Mouse (Mus musculus) c-Kit-positive CD71-negative TER-119-negative erythroid progenitor cells, embryonic 14.5 days (primary cell): Measurements from ENCODE around the gene Lgr4.
"Not testable (repeated sequence)": the region's sequence is repeated elsewhere in the genome, so short reads cannot be mapped to it uniquely, and the experiment has no call there.

Experiments used
- DNase-seq: peaks from one replicate; pipeline ENCODE4 v3.0.0-alpha.2; 2013; ENCODE audit warnings: low read depth

The Lgr4 gene

DNA sequence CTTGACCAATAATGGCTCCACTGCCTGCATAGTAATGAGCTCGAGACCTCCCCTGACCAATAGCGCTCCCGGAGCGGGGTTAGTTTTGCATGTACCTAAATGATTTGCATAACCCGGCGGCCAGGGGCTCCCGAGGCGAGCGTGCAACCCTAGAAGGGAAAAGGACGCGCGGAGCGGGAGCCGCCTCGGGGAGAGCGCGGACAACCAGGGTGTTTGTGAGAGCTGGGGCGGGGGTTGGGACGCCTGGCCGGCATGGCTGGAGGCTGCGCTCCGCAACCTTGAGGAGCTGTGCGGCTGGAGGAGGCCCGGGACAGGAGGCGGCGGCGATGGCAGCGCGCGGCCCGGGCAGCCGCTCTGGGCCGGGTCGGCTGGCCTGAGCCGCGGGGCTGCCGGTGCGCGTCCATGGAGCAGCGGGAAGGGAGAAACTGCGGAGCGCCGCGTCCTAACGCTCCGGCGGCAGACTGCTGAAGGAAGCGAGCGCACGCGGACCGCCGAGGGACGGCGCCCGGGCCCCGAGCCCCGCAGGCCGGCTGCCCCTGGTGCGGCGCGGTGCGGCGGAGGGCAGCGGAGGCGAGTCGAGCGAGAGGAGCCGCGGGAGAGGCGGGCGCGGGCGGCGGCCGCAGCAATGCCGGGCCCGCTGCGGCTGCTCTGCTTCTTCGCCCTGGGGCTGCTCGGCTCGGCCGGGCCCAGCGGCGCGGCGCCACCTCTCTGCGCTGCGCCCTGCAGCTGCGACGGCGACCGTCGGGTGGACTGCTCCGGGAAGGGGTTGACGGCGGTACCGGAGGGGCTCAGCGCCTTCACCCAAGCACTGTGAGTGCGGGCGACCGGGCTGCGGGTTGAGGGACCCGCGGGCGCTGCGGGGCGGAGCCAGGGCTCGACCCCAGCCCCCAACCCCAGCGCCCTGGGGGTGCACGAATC, at the start of gene Lgr4:
Gene Lgr4, plus strand, starts transcription at position 152 of the 918 bp plus-strand sequence.
- DNase-seq = peak; percentile 94

DNA sequence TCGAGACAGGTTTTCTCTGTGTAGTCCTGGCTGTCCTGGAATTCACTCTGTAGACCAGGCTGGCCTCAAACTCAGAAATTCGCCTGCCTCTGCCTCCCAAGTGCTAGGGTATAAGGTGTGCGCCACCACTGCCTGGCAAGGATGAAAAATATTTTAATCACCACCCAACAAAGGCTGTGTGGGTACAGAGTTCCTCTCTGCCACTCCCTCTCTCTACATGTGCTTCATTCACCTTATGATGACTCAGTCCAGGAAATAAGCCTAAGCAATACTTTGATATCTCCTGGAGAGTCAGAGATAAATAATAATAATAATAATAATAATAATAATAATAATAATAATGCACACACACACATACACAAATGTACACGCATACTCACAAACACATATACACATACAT, 38.0 kb upstream of the Lgr4 start:
- not testable (repeated sequence) for DNase-seq

- no peak for DNase-seq
These were observed 36.3 kb upstream of the Lgr4 start for GRCm38 (mm10) chr2:109881111-109881510.

DNA sequence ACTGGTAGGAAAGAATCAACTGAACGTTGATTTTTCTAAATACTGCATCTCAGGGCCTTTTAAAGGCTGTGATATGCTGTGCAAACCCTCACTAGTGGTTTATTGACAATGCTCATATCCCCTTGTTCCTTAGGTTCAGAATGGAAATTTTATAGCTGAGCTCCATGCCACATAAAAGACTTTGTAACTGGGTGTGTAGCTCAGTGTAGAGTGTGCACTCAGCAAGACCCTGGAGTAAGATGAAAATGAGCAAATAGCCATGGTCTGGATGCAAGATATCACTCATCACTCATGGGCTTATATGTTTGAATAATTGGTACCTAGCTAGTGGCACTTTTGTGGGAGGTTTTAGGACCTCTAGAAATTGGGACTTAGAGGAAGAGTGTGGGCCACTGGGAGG, 35.8 kb upstream of the Lgr4 start:
- DNase-seq = no peak

GRCm38 (mm10) chr2:109884106-109884505, 33.3 kb upstream of the Lgr4 start:
- DNase-seq = no peak

DNA sequence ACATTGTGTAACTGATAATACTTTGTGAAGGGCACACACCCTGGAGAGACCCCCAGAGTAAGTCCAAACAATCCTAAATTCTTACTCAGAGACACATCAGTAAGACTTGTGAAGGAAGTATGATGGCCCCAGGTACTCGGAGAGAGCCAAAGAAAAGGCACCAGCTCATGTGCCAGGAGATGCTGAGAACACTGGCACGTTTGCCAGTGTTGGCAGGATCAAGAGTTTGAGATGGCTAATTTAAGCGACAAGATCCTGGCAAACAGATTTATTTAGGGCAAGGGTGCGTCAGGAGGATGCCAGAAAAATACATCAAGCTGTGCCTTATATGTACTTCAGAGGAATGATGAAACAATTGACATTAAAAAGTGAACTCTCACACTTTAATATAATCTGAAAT, 32.9 kb upstream of the Lgr4 start:
- no peak for DNase-seq

DNA sequence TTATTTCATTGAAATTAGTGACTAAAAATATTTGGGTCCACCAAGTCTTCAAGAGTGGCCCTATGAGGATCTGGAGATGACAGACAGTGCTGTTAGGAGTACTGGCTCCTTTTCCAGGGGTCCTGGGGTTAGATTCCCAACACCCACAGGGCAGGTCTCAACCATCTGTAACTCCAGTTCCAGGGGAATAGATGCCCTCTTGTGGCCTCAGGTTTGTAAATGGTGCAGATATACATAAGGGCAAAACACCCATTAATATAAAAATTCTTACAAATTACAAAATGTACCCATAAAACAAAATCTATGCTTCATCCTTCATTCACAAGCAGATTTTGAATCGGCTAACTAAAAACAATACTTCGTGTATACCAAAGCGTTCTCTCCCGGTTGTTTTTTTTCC, 27.4 kb upstream of the Lgr4 start:
- no peak for DNase-seq

DNA sequence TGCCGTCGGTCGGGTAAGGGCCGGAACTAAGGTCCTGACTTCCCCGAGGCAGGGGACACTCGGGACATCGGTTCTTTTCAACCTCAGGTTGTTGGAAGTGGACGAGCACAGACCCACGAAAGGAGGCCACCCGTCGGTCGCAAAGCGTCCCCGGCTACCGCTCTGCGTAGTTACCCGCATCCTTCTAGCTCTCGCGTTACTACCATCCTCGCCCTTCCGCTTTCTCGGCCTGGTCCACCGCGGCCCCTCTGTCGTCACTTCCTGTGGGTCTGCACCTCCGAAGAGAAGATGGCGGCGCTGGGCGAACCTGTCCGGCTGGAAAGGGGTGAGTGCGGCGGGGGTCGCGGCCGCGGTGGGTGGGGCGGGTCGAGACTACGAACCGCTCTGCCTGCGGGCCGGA, 26.9 kb upstream of the Lgr4 start, which contains the start of gene Lin7c:
Gene Lin7c, plus strand, starts transcription at position 257 of the 400 bp plus-strand sequence.
- peak; percentile 79 for DNase-seq

DNA sequence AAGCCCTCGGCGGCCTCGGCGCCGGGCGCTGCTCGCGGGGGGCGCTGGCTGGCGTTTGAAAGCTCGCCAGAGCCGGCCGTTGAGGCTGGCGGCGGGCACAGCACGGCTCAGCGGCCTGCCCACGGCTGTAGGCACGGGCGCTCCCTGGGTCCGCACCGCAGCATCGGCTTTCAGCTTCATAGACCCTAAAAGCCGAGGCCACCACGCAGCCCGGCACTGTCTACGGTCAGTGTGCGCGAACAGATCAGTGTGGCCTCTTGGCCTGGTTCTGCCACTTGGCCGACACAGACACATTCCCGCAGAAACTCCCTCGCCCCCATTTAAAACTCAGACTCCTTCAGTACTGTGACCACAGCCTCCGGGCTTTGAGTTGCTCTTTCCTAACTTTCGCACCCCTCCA, 26.4 kb upstream of the Lgr4 start:
- no peak for DNase-seq

DNA sequence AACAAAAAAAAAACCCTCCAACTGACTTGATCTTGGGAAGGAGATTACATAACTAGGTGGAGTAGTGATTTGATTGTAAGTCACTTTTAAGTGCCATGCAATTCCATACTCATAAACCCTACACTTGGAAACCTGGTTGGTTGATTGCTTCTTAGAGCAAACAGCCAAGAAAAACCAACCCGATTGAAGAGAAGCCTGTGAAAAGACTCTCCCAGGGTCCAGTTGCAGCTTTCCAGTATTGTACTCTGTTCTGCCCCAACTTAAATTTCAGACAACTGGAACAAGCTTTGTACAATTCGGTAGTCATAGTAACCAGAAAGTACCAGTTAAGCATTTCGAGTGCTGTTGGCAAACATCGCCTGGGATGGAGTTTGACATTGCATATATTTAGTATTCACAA, 26.0 kb upstream of the Lgr4 start:
- DNase-seq = no peak

DNA sequence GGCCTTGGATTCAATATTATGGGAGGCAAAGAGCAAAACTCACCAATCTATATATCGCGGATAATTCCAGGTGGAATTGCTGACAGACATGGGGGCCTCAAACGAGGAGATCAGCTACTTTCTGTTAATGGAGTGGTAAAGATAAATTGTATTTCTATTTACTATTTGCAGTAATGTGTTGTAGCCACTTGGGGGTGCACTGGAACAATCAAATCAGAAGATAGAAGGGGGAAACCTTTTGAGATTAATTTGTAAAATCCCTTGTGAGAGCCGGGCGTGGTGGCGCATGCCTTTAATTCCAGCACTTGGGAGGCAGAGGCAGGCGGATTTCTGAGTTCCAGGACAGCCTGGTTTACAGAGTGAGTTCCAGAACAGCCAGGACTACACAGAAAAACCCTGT, 21.1 kb upstream of the Lgr4 start:
- DNase-seq = no peak

DNA sequence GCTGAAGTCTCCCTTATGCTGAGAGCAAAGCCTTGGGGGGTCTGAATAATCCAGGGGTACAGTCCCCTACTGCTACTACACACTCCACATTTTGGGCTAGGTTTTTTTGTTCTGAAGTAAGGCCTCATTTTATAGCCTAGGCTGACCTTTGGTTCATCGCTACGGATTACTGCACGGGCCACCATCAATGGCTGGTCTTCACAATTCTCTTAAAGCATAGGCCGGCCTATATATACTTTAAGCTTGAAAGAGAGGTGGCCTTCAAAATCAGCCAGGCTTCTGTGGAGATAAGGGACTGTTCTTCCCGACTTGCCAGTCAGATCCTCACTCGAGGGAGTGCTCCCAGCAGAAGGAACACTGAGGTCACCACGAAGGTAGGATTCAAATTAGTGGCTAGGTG, 14.6 kb upstream of the Lgr4 start:
- DNase-seq = no peak

DNA sequence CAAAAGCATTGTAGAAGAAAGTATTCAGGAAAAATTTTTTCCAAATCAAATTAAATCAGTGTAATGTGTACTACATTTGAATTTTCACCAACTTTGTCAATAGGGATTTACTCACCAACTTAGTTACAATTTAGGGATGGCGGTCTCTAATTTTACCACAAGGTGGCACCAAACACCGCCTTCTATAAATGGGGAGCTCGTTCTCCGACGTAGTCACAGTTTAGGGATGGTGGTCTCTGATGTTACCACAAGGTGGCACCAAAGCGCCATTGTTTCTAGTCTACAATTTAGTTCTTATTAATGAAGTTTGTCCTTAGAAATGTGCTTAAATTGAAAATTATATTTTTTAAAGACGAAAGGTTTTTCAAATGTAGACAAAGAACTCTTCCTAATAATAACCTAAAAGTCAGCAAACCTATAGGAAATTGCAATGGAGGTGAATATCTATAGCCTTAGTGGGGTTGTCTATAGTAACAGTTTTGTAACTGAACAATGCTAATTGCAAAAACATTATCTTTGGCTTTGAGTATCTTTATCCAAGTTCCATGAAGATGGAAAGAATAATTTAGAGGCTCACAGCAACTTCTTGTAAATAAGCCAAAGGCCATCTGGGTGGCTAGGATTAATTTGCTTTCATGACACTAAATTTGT, 13.2 kb upstream of the Lgr4 start:
- peak; percentile 89 for DNase-seq

GRCm38 (mm10) chr2:109909122-109909521, 8.3 kb upstream of the Lgr4 start:
- DNase-seq = no peak

GRCm38 (mm10) chr2:109912216-109912615, 5.2 kb upstream of the Lgr4 start:
- DNase-seq = no peak

DNA sequence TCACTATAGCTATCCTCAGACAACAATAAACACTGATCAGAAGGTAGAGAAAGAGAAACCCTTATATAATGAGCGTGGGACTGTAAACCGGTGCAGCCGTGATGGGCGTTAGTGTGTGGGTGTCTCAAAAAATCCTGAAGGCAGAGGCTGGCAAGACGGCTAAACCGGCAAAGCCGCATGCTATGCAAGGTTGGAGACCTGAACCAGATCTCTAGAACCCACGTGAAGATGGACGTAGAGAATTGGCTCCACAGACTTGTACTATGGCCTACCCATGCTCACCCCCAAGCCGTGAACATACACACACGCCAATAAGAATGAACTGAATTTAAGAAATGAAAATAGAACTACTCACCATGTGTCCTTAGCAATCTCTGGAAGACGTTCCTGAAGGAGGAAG, 4.7 kb upstream of the Lgr4 start:
- no peak for DNase-seq

DNA sequence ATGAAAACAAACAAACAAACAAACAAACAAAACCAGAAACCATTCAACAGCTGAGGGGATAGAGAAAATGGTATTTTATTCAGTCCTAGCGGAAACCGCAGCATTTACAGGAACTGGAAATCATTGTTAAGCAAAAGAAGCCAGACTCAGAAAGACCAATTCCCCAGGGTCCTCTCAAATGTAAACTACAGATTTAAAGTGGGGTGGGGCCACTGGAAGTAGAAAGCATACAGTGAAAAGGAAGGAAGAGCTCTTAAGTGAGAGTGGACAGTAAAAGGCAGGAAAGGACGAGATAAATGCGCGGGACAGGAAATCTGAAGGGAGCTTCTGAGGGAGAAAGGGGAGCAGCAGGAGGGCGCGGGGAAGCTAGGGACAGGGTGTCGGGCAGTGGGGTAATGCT, 4.2 kb upstream of the Lgr4 start:
- DNase-seq = no peak

- no peak for DNase-seq
These were observed 2.8 kb upstream of the Lgr4 start for GRCm38 (mm10) chr2:109914601-109915000.

DNA sequence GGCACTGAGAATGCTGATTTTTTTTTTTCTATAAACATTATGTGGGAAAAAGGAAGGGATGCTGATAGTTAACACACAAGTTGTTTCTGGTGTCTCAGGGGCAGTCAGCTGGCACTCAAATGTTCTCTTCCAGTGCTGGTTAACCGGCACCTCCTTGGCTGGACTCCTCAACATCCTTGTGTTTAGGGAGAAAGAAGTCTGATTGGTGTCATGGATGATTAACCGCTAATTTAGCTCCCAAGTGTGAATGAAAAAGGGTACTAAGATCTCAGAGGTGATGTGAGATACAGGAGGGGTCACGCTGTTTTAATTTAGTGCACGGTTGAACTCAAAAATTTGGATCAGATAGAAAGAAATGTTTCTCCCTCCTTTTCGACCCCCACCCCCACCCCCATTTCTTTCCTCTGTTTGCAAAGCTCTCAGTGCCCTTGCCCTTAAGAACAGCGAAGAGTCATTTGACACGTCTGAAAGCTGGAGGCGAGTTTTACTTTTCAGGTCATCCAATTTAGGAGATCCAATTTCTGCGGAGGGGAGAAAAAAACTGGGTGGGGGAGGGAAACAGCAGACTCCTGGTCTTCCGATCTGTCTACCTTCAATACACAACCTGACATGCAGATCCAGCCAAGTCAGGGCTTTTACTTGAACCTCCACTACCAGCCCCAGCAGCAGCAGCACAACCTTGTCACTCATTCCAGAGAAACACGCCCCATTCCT, 508 bp upstream of the Lgr4 start:
- no peak for DNase-seq

DNA sequence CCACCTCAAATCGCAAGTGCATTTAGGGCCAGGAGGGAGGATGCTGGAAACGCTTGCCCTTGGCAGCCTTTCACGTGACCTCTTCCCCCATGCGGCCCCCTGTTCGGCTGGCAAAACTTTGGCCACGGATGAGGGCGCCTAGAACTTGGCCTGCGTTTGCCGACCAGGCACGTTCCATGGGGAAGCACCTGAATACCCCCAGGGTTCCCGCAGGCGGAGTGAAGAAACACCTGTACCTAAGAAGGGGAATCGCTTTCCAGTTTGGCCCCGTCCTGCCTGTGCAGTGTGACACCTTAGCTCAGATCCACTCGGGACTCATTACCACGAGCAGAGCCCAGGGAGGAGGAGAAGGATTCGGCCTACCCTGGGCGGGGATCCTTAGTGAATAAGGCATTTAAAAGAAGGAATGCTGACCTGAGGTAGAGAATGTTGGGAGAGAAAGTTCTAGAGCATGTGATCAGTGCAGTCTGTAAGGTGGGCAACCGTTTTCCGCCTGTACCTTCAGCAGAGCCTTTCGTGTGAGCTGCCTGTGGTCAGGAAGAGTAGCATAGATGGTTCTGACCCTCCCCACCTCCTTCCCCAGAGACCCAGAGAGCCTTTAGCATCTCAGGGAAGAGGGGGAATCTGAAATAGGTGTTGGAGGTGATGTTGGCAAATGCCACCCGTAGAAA, 1.3 kb downstream of the Lgr4 start:
- DNase-seq = no peak

DNA sequence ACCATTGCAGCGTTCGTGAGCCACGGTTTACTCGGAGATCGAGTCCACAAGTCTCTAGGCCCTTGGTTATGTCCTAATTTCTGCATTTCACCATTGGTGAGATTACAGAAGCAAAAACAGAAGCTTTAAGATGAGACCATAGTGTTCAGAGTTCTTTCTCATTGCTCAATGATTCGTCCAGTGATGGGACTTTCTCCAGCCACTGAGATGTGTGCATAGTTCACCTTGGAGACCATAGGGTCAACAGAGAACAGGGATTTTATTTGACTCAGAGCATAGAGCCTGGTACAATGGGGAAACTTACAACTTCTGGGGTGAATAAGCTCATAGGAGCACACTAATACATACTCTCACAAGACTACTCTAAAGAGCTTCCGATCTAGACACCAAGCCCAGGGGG, 3.0 kb downstream of the Lgr4 start:
- no peak for DNase-seq
